Mouse (Mus musculus): Measurements from ENCODE around the gene Tmem274. TPM values are rescaled to one million over a fixed set of nuclear protein-coding genes. Genes with fewer than 3 reads are reported as not detected.
"Not testable (repeated sequence)": the region's sequence is repeated elsewhere in the genome, so short reads cannot be mapped to it uniquely, and the experiment has no call there.

The Tmem274 gene
- polyA plus RNA-seq, 1 experiment from 2014 or later, result not detected

DNA sequence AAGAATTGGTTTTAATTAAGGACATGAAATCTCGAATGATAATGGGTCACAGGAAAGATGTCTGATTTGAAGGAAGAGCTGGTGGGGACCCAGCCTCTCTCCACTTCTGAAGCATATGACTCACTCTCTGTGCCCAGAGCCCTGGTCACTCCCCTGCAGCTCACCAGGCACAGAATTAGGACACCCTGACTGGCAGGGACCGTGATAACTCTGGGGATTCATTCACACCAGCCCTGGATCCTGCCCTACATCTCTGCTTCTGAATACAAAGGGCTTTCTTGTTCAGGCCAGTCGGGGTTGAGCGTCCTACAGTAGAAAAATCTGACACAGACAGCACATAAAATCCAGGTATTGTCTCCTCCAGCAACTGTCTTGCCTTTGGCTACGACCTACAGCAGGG is 18.7 kb upstream of the Tmem274 start:
- 49% methylated on average over 5 of the region's 5 CpGs for WGBS (ENCODE audit: missing documents)
- Histone ChIP-seq H3K27ac (no peak overlapping the region), H3K79me2 (ENCODE audit: inconsistent target) (no peaks in the 10 kb centered on the region), H3K36me3 (ENCODE audit: inconsistent target) (no peaks in the 10 kb centered on the region), H3K4me3 (ENCODE audit: inconsistent target) (no peak overlapping the region)

GRCm38 (mm10) chr4:149459425-149459824 is 17.8 kb upstream of the Tmem274 start:
- Histone ChIP-seq H3K36me3 (ENCODE audit: inconsistent target) (no peaks in the 10 kb centered on the region), H3K27ac (no peak overlapping the region), H3K4me3 (ENCODE audit: inconsistent target) (no peak overlapping the region), H3K79me2 (ENCODE audit: inconsistent target) (no peaks in the 10 kb centered on the region)
- WGBS (ENCODE audit: missing documents), result 40% methylated on average over 1 of the region's 1 CpGs

DNA sequence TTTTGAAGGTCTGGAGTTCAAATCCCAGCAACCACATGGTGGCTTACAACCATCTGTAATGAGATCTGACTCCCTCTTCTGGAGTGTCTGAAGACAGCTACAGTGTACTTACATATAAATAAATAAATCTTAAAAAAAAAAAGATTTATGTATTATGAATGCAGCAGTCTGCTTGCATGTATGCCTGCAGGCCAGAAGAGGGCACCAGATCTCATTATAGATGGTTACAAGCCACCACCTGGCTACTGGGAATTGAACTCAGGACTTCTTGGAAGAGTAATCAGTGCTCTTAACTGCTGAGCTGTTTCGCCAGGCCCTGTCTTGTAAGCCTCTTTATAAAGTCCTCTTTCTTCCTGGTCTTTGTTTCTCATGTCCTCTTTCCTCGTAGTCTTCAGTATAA is 16.7 kb upstream of the Tmem274 start:
- WGBS (ENCODE audit: missing documents), result 92% methylated on average over 2 of the region's 2 CpGs
- not testable (repeated sequence) for H3K36me3 ChIP-seq (ENCODE audit: inconsistent target); H3K79me2 ChIP-seq (ENCODE audit: inconsistent target); H3K27ac ChIP-seq; H3K4me3 ChIP-seq (ENCODE audit: inconsistent target)

- Histone ChIP-seq H3K27ac (no peak overlapping the region), H3K4me3 (ENCODE audit: inconsistent target) (no peak overlapping the region), H3K79me2 (ENCODE audit: inconsistent target) (no peaks in the 10 kb centered on the region), H3K36me3 (ENCODE audit: inconsistent target) (no peaks in the 10 kb centered on the region)
- WGBS (ENCODE audit: missing documents), result 4% methylated on average over 3 of the region's 7 CpGs
These were observed 15.4 kb upstream of the Tmem274 start for GRCm38 (mm10) chr4:149461579-149462304.

DNA sequence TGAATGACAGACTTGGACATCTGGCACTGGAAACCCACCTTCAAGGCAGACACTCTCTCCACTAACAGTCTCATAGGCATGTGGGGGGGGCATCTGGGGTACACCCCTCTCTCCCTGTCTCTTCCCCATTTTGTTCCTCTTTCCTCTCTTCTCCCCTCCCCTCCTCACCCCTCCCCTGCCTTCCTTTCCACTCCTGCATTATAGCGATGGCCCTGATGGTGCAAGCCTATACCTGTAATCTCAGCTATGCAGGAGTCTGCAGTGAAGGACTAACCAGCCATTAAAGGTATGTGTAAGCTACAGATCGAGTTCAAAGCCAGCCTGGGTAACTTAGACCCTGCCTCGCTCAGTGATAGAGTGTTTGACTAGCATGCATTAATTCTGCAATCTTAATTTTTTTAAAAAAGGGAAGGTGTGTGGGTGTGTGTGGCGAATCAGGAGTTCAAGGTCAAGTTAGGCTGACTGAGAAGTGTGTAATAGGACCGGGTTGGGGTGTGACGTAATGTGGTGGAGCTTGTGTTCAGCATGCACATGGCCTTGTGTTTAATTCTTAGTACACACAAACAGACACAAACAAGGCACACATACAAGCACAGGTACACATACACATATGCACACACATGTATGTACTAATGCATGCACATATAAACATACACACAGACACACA is 14.7 kb upstream of the Tmem274 start:
- no peaks in the 10 kb centered on the region for H3K79me2 ChIP-seq (ENCODE audit: inconsistent target)
- WGBS (ENCODE audit: missing documents), result 28% methylated on average over 5 of the region's 6 CpGs
- no peaks in the 10 kb centered on the region for H3K36me3 ChIP-seq (ENCODE audit: inconsistent target)
- H3K4me3 ChIP-seq (ENCODE audit: inconsistent target), result no peak overlapping the region
- no peak overlapping the region for H3K27ac ChIP-seq

DNA sequence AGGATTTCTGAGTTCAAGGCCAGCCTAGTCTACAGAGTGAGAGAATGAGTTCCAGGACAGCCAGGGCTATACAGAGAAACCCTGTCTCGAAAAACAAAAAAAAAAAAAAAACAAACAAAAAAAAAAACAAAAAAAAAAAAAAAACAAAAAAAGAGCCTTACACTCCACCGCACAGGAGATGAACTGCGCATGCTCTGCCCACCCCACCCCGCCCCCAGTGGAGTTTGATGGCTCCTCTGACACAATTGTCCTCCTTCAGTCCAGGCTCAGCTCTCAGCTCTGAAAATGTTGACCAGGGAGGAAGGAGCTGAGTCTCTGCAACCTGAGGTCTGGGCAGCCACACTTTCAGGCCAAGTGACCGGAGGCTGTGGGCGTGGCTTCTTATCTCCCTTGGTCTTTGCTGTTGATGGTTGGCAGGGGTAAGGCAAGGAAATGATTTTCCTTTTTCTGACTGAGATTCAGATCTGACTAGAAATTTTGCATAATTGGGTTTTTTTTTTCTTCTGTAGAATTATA is 13.7 kb upstream of the Tmem274 start:
- Histone ChIP-seq H3K4me3 (ENCODE audit: inconsistent target) (no peak overlapping the region), H3K36me3 (ENCODE audit: inconsistent target) (peaks cover under 1% of the 10 kb centered on the region; the same call in 1 of the 2 replicates), H3K27ac (no peak overlapping the region), H3K79me2 (ENCODE audit: inconsistent target) (no peaks in the 10 kb centered on the region)
- 86% methylated on average over 5 of the region's 6 CpGs for WGBS (ENCODE audit: missing documents)

GRCm38 (mm10) chr4:149469557-149469956 is 7.6 kb upstream of the Tmem274 start:
- WGBS (ENCODE audit: missing documents), result 67% methylated on average over 3 of the region's 3 CpGs
- Histone ChIP-seq H3K79me2 (ENCODE audit: inconsistent target) (no peaks in the 10 kb centered on the region), H3K4me3 (ENCODE audit: inconsistent target) (no peak overlapping the region), H3K36me3 (ENCODE audit: inconsistent target) (peaks cover 11% of the 10 kb centered on the region; the same call in 1 of the 2 replicates), H3K27ac (no peak overlapping the region)

GRCm38 (mm10) chr4:149475096-149475495 is 2.1 kb upstream of the Tmem274 start:
- H3K27ac ChIP-seq, result no peak overlapping the region
- peaks cover 6% of the 10 kb centered on the region; the same call in 1 of the 2 replicates for H3K36me3 ChIP-seq (ENCODE audit: inconsistent target)
- 81% methylated on average over 7 of the region's 7 CpGs for WGBS (ENCODE audit: missing documents)
- H3K4me3 ChIP-seq (ENCODE audit: inconsistent target), result no peak overlapping the region
- H3K79me2 ChIP-seq (ENCODE audit: inconsistent target), result no peaks in the 10 kb centered on the region

GRCm38 (mm10) chr4:149484566-149484965 is 7.4 kb downstream of the Tmem274 start:
- peak overlapping the region; percentile 89 for H3K4me3 ChIP-seq (ENCODE audit: inconsistent target)
- H3K79me2 ChIP-seq (ENCODE audit: inconsistent target), result peaks cover 31% of the 10 kb centered on the region; the same call in 1 of the 2 replicates
- peak overlapping the region; percentile 48 for H3K27ac ChIP-seq
- WGBS (ENCODE audit: missing documents), result 66% methylated on average over 3 of the region's 3 CpGs
- H3K36me3 ChIP-seq (ENCODE audit: inconsistent target), result peaks cover 10% of the 10 kb centered on the region; the same call in 1 of the 2 replicates

DNA sequence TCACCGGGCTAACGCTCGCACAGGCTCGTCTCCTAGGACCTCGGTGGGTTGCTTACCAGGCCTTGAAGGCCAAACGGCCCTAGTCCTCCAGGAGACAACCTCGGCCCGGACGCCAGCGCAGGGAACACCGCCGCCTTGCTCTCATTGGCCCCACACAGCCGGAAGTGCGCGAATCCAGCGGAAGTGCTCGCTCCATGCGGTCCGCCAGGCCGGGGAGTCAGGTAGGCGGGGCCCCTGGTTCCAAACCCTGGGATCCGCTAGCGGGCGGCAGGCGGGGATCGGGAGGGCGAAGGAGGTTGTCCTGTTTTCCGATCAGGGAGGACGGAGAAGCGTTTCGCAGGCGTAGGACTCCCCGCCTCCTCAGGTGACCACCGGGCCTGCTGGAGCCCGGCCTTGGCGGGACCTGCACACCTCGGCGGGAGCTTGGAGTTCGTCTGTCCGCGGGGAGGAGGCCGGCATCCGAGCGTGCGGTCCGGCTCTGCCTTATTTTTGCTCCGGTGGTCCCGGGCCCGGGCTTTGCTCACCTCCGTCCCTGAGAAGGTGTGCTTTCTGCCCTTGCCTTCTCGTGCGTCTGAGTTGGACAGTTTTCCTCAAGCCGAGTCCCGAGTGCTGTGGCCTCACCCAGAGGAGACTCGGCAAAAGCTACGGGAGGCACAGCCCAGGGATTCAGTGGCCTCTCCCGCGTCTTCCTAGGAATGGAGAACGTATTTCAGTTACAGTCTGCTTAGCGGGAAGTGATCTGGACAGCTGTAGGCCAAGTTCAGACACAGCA is 8.1 kb downstream of the Tmem274 start, which contains the start of the genes Nmnat1 and Lzic:
Gene Nmnat1 (minus strand): TSS at position 150 of the 772 bp plus-strand sequence.
Gene Lzic (plus strand): TSS at position 177 of the 772 bp plus-strand sequence.
- Histone ChIP-seq H3K27ac (peak within 1 kb of the TSS; percentile 48), H3K36me3 (ENCODE audit: inconsistent target) (peaks cover 15% of the 10 kb centered on the region; the same call in 1 of the 2 replicates), H3K4me3 (ENCODE audit: inconsistent target) (peak within 1 kb of the TSS; percentile 89), H3K79me2 (ENCODE audit: inconsistent target) (peaks cover 31% of the 10 kb centered on the region; the same call in 1 of the 2 replicates)
- 2% methylated on average over 60 of the region's 60 CpGs for WGBS (ENCODE audit: missing documents)

DNA sequence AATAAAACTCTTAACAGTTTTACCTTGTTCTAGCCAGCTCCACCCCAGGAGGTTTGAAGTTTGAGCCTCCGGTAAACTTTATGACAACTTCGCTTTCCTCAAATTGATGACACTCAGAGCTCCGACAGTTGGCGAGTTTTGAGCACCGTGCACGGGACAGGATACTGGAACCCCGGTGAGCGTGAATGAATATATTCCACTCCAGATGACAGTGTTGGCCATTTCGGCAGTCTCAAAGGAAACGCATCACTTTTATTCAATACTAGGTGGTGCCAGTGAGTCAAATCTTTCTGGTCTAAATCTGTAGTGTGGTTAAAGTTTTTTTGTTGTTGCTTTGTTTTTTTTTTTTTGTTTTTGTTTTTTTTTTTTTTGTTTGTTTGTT is 8.6 kb downstream of the Tmem274 start:
- Histone ChIP-seq H3K27ac (peak overlapping the region; percentile 25; the same call in 1 of the 2 replicates), H3K36me3 (ENCODE audit: inconsistent target) (peaks cover 15% of the 10 kb centered on the region; the same call in 1 of the 2 replicates), H3K4me3 (ENCODE audit: inconsistent target) (peak overlapping the region; percentile 89), H3K79me2 (ENCODE audit: inconsistent target) (peaks cover 31% of the 10 kb centered on the region; the same call in 1 of the 2 replicates)
- WGBS (ENCODE audit: missing documents), result under 1% methylated on average over 10 of the region's 10 CpGs

DNA sequence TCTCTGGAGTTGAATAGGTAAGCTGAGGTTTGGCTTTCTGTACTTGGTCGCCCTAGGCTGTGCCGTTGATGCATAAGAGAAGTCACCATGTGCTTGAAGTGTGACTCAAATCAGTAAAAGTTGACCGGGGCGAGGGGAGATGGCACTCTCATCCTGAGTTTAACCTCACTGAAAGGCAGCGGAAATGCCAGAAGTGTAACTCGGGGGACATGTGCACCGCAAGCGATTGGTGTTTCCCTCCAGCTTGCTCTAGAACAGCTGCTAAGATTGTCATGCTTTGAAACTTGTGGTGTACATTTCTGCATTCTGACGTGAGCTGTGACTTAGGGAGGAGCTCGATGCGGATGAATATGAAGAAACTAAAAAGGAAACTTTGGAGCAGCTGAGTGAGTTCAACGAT is 10.6 kb downstream of the Tmem274 start:
- 88% methylated on average over 12 of the region's 12 CpGs for WGBS (ENCODE audit: missing documents)
- Histone ChIP-seq H3K36me3 (ENCODE audit: inconsistent target) (peaks cover 20% of the 10 kb centered on the region; the same call in 1 of the 2 replicates), H3K27ac (no peak overlapping the region)

GRCm38 (mm10) chr4:149489415-149490240 is 12.4 kb downstream of the Tmem274 start:
- Histone ChIP-seq H3K79me2 (ENCODE audit: inconsistent target) (peaks cover 9% of the 10 kb centered on the region; the same call in 1 of the 2 replicates), H3K36me3 (ENCODE audit: inconsistent target) (peaks cover 34% of the 10 kb centered on the region; the same call in 1 of the 2 replicates), H3K27ac (no peak overlapping the region), H3K4me3 (ENCODE audit: inconsistent target) (no peak overlapping the region)
- WGBS (ENCODE audit: missing documents), result 96% methylated on average over 14 of the region's 14 CpGs

More for the DNA sequence above, 10.6 kb downstream of the Tmem274 start:
- Histone ChIP-seq H3K4me3 (ENCODE audit: inconsistent target) (no peak overlapping the region), H3K79me2 (ENCODE audit: inconsistent target) (peaks cover 25% of the 10 kb centered on the region; the same call in 1 of the 2 replicates)
